Mouse (Mus musculus) midbrain, embryonic 12.5 days (tissue): ENCODE data around the gene Senp8. TPM values are rescaled to one million over a fixed set of nuclear protein-coding genes. Genes with fewer than 3 reads are reported as not detected.
"Not testable (repeated sequence)": the region's sequence is repeated elsewhere in the genome, so short reads cannot be mapped to it uniquely, and the experiment has no call there.

Experiments
- ATAC-seq: fragments of 200-750 bp; cut with Nextera tagmentation; 2 replicates; pipeline ENCODE4 v1.8.0; 2017; ENCODE audit warnings: low read depth, moderate TSS enrichment, moderate library complexity; ENCODE audit not compliant: low FRiP score
- H3K27ac ChIP-seq: fragments of 300-500 bp; sonication (generic); replicated peaks from 2 replicates; pipeline ENCODE4 v1.5.1; 2016; ENCODE audit warnings: mild to moderate bottlenecking
- H3K27me3 ChIP-seq: fragments of 300-500 bp; sonication (generic); 2 replicates; pipeline ENCODE4 v1.6.1; 2016; ENCODE audit warnings: mild to moderate bottlenecking
- H3K36me3 ChIP-seq: fragments of 300-500 bp; sonication (generic); 2 replicates; pipeline ENCODE4 v1.6.1; 2016
- H3K4me1 ChIP-seq: fragments of 300-500 bp; sonication (generic); 2 replicates; pipeline ENCODE4 v1.6.1; 2016
- H3K4me2 ChIP-seq: fragments of 300-500 bp; sonication (generic); replicated peaks from 2 replicates; pipeline ENCODE4 v1.6.1; 2016; ENCODE audit warnings: mild to moderate bottlenecking, moderate library complexity
- H3K4me3 ChIP-seq: fragments of 300-500 bp; sonication (generic); 2 replicates; pipeline ENCODE4 v1.5.1; 2016; ENCODE audit warnings: mild to moderate bottlenecking
- H3K9ac ChIP-seq: fragments of 300-500 bp; sonication (generic); replicated peaks from 2 replicates; pipeline ENCODE4 v1.6.1; 2016; ENCODE audit warnings: mild to moderate bottlenecking, moderate library complexity
- H3K9me3 ChIP-seq: fragments of 300-500 bp; sonication (generic); 2 replicates; pipeline ENCODE4 v1.6.1; 2016; ENCODE audit warnings: mild to moderate bottlenecking
- WGBS: fragments of 180-500 bp; shearing (Covaris S2); methylation state at CpG from one replicate; pipeline ENCODE4 v1.1.7; 2016; 5-methylcytosine and 5-hydroxymethylcytosine counted together
- polyA plus RNA-seq: library from polyadenylated mRNA; unstranded; fragments of >200 nt; fragmentation: Nextera tagmentation; extraction: Ambion mirVana; gene quantifications from 2 replicates; pipeline ENCODE4 v1.2.1, GENCODE M21; 2016

Gene Senp8
- polyA plus RNA-seq = 17.1 and 17.5 TPM in 2 replicates

- Histone ChIP-seq H3K27ac (peak within 1 kb of the TSS; percentile 95), H3K36me3 (no peaks in the 10 kb centered on the region), H3K4me1 (peaks cover 13% of the 10 kb centered on the region), H3K9me3 (no peaks in the 10 kb centered on the region), H3K9ac (peak within 1 kb of the TSS; percentile 92), H3K27me3 (no peaks in the 10 kb centered on the region), H3K4me3 (peak within 1 kb of the TSS; percentile 94), H3K4me2 (peak within 1 kb of the TSS; percentile 80)
- ATAC-seq = peak; percentile 93
- WGBS = under 1% methylated on average over 49 of the region's 59 CpGs
Measured at GRCm38 (mm10) chr9:59750267-59751065, at the start of gene Senp8, which contains the start of gene Myo9a. Gene Senp8, minus strand, starts transcription at chr9:59750710. Gene Myo9a, plus strand, starts transcription at chr9:59750896.

- not testable (repeated sequence) for H3K9ac ChIP-seq, ATAC-seq, H3K9me3 ChIP-seq, H3K27ac ChIP-seq, H3K27me3 ChIP-seq, H3K4me1 ChIP-seq, H3K4me3 ChIP-seq, H3K36me3 ChIP-seq, H3K4me2 ChIP-seq
- WGBS = 95% methylated on average over 12 of the region's 13 CpGs
Measured at GRCm38 (mm10) chr9:59766966-59767461, 16.5 kb upstream of the Senp8 start.

- Histone ChIP-seq H3K4me3 (no peak overlapping the region), H3K4me1 (no peaks in the 10 kb centered on the region), H3K27ac (no peak overlapping the region), H3K9me3 (no peaks in the 10 kb centered on the region), H3K27me3 (no peaks in the 10 kb centered on the region), H3K36me3 (no peaks in the 10 kb centered on the region), H3K9ac (no peak overlapping the region), H3K4me2 (no peak overlapping the region)
- no peak for ATAC-seq
- whole genome bisulfite sequencing = 85% methylated on average over 3 of the region's 3 CpGs
Measured at GRCm38 (mm10) chr9:59760515-59760914, 10.0 kb upstream of the Senp8 start.

GRCm38 (mm10) chr9:59757016-59757415 is 6.5 kb upstream of the Senp8 start:
- not testable (repeated sequence) for H3K4me2 ChIP-seq, H3K27me3 ChIP-seq, H3K27ac ChIP-seq, H3K36me3 ChIP-seq, H3K9me3 ChIP-seq, H3K4me1 ChIP-seq, ATAC-seq, H3K4me3 ChIP-seq, H3K9ac ChIP-seq
- 100% methylated on average over 3 of the region's 3 CpGs for WGBS

- 76% methylated on average over 2 of the region's 2 CpGs for WGBS
- peaks cover 3% of the 10 kb centered on the region for H3K4me1 ChIP-seq
- H3K27ac ChIP-seq = no peak overlapping the region
- H3K4me3 ChIP-seq = no peak overlapping the region
- ATAC-seq = no peak
- H3K36me3 ChIP-seq = no peaks in the 10 kb centered on the region
- no peak overlapping the region for H3K9ac ChIP-seq
- H3K4me2 ChIP-seq = no peak overlapping the region
- no peaks in the 10 kb centered on the region for H3K9me3 ChIP-seq
- no peaks in the 10 kb centered on the region for H3K27me3 ChIP-seq
Measured at GRCm38 (mm10) chr9:59755199-59755598, 4.7 kb upstream of the Senp8 start.

- Histone ChIP-seq H3K4me3 (peak overlapping the region; percentile 94), H3K36me3 (no peaks in the 10 kb centered on the region), H3K4me1 (peaks cover 13% of the 10 kb centered on the region), H3K9ac (peak overlapping the region; percentile 92), H3K9me3 (no peaks in the 10 kb centered on the region), H3K27me3 (no peaks in the 10 kb centered on the region), H3K4me2 (peak overlapping the region; percentile 80), H3K27ac (0 out of 2 replicates have a peak overlapping the region, but pooled peaks have one; percentile 95)
- WGBS = 6% methylated on average over 2 of the region's 2 CpGs
- ATAC-seq = no peak
Measured at GRCm38 (mm10) chr9:59751966-59752365, 1.5 kb upstream of the Senp8 start.

- peak; percentile 92 for ATAC-seq
- peak overlapping the region; percentile 94 for H3K4me3 ChIP-seq
- no peaks in the 10 kb centered on the region for H3K9me3 ChIP-seq
- H3K27me3 ChIP-seq = no peaks in the 10 kb centered on the region
- peak overlapping the region; percentile 95 for H3K27ac ChIP-seq
- peak overlapping the region; percentile 92 for H3K9ac ChIP-seq
- WGBS = 3% methylated on average over 32 of the region's 49 CpGs
- H3K36me3 ChIP-seq = no peaks in the 10 kb centered on the region
- peaks cover 13% of the 10 kb centered on the region for H3K4me1 ChIP-seq
- peak overlapping the region; percentile 80 for H3K4me2 ChIP-seq
Measured at GRCm38 (mm10) chr9:59751066-59751581, 614 bp upstream of the Senp8 start.

- no peak for ATAC-seq
- WGBS = 38% methylated on average over 12 of the region's 12 CpGs
Measured at GRCm38 (mm10) chr9:59749581-59750265, 787 bp downstream of the Senp8 start.

GRCm38 (mm10) chr9:59748969-59749368 is 1.5 kb downstream of the Senp8 start:
- Histone ChIP-seq H3K36me3 (no peaks in the 10 kb centered on the region), H3K27me3 (no peaks in the 10 kb centered on the region), H3K9me3 (no peaks in the 10 kb centered on the region), H3K4me3 (no peak overlapping the region), H3K4me2 (no peak overlapping the region), H3K27ac (no peak overlapping the region), H3K4me1 (peaks cover 13% of the 10 kb centered on the region), H3K9ac (no peak overlapping the region)
- ATAC-seq = no peak
- 94% methylated on average over 11 of the region's 11 CpGs for WGBS

More at GRCm38 (mm10) chr9:59749581-59750265, 787 bp downstream of the Senp8 start:
- Histone ChIP-seq H3K27ac (peak overlapping the region; percentile 82), H3K27me3 (no peaks in the 10 kb centered on the region), H3K4me1 (peaks cover 13% of the 10 kb centered on the region), H3K4me2 (peak overlapping the region; percentile 80), H3K9ac (peak overlapping the region; percentile 70), H3K36me3 (no peaks in the 10 kb centered on the region), H3K9me3 (no peaks in the 10 kb centered on the region), H3K4me3 (peak overlapping the region; percentile 94)

- 96% methylated on average over 2 of the region's 2 CpGs for WGBS
- Histone ChIP-seq H3K9me3 (no peaks in the 10 kb centered on the region), H3K9ac (no peak overlapping the region), H3K4me3 (no peak overlapping the region), H3K27me3 (no peaks in the 10 kb centered on the region), H3K4me2 (no peak overlapping the region), H3K4me1 (peaks cover 13% of the 10 kb centered on the region), H3K27ac (no peak overlapping the region), H3K36me3 (no peaks in the 10 kb centered on the region)
- no peak for ATAC-seq
Measured at GRCm38 (mm10) chr9:59748387-59748786, 2.1 kb downstream of the Senp8 start.

GRCm38 (mm10) chr9:59743903-59744302 is 6.6 kb downstream of the Senp8 start:
- H3K4me3 ChIP-seq = no peak overlapping the region
- no peaks in the 10 kb centered on the region for H3K36me3 ChIP-seq
- no peak overlapping the region for H3K9ac ChIP-seq
- no peak overlapping the region for H3K27ac ChIP-seq
- 96% methylated on average over 3 of the region's 3 CpGs for WGBS
- no peaks in the 10 kb centered on the region for H3K27me3 ChIP-seq
- no peak overlapping the region for H3K4me2 ChIP-seq
- H3K9me3 ChIP-seq = no peaks in the 10 kb centered on the region
- ATAC-seq = no peak
- 0 out of 2 replicates have a peak, but pooled peaks cover under 1% of the 10 kb centered on the region for H3K4me1 ChIP-seq

GRCm38 (mm10) chr9:59740593-59740992 is 9.9 kb downstream of the Senp8 start:
- Histone ChIP-seq H3K9ac (no peak overlapping the region), H3K27ac (no peak overlapping the region), H3K4me3 (no peak overlapping the region), H3K4me2 (no peak overlapping the region), H3K36me3 (peaks cover 9% of the 10 kb centered on the region), H3K9me3 (no peaks in the 10 kb centered on the region), H3K4me1 (no peaks in the 10 kb centered on the region), H3K27me3 (no peaks in the 10 kb centered on the region)
- ATAC-seq = no peak
- WGBS = 92% methylated on average over 2 of the region's 2 CpGs
